Mouse (Mus musculus): ENCODE measurements around the gene Slc38a2. TPM values are rescaled to one million over a fixed set of nuclear protein-coding genes. Genes with fewer than 3 reads are reported as not detected.

Slc38a2 gene
- polyA plus RNA-seq, 1 experiment from 2014 or later = 179 TPM

DNA sequence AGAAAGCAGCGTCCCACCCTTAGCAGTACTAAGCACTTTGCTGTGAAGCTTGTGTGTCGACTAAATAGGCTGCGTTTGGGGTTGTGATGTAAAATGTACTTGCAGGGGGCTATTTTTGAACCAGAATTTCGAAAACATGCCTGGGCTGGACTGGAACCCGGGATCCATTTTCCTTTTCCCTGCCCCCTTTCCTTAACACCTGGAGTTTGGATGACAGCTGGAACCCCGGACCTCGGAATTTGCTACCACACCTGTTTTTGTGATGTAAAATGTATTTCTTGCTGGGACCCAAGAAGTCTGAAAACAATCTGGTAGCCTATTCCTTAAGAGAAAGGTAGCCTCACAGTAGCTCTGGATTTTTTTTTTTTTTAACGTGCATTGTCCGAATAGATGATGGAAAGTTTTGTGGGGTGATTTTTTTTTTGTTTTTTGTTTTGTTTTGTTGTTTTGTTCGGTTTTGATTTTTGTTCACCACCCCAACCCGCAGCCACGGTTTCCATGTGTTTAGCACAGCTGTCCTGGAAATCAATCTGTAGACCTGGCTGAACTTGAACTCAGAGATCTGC, 3.0 kb upstream of the Slc38a2 start:
- Histone ChIP-seq H3K4me1 (peaks cover 17% of the 10 kb centered on the region), H3K36me3 (replicated peaks) (peaks cover 11% of the 10 kb centered on the region), H3K9me3 (no peaks in the 10 kb centered on the region), H3K4me3 (no peak overlapping the region), H3K27me3 (replicated peaks; ENCODE audit: low read depth, poor library complexity, severe bottlenecking) (no peaks in the 10 kb centered on the region), H3K27ac (replicated peaks) (no peak overlapping the region)
- WGBS = 90% methylated on average over 12 of the region's 12 CpGs
- DNase-seq (ENCODE audit: low spot score) = no peak

DNA sequence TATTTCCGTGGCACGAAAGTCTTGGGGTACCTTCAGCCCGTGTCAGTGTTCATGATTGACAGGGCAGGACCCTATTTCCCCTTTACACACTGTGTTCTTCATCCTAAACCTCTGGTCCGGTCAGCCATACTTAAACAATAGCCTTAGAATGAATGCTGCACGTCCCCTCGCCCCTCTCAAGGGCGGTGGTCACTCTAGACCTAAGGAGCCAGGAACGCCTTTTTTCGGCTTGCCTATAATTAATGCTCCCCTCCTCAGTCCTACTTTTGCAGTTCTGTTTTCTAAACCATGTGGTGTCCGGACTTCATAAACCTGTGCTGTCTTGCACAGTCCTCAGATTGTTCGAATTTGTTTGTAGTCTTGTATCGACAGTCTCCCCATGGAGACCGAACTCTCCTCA, 1.2 kb upstream of the Slc38a2 start:
- H3K4me1 ChIP-seq = peaks cover 35% of the 10 kb centered on the region
- no peak for DNase-seq (ENCODE audit: low spot score)
- no peaks in the 10 kb centered on the region for H3K9me3 ChIP-seq
- H3K27ac ChIP-seq (replicated peaks) = peak overlapping the region; percentile 100
- H3K36me3 ChIP-seq (replicated peaks) = peaks cover 29% of the 10 kb centered on the region
- H3K4me3 ChIP-seq = peak overlapping the region; percentile 96
- no peaks in the 10 kb centered on the region for H3K27me3 ChIP-seq (replicated peaks; ENCODE audit: low read depth, poor library complexity, severe bottlenecking)
- WGBS = 29% methylated on average over 13 of the region's 13 CpGs

DNA sequence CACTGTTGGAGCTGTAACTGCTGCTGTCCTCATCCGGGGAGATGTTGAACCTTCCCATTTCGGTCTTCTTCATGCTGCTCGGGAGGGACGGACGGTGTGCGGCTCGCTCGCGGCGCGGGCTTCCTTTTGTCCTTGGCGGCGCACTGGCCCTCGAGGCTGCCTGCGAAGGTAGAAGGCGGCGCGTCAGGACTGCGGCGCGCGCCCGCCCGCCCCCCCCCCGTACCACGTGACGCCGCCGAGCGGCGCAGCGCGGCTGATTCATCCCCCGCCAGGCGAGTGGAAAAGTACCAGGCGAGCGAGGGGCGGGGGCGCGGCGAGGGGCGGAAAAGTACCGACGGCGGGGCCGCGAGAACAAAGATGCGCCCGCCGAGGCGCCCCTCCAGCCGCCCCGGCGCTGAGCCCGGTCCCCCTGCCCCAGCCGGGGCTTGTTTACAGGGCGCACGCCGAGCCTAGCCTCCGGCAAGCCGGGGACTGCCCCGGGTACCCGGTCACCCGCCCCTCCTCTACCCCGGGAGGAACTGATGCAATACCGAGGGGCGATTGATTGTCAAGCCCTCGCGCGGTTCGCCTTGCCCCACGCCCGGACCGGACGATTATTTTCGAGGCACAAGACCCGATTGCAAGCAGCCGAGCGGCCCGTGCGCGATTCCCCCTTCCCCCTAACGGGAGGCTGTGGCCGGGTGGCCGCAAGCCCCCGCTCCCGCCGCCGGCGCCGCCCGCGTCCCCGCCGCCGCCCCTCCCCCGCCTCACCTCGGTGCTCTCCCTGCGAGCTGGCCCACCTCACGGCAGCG, 677 bp downstream of the Slc38a2 start:
- Histone ChIP-seq H3K27me3 (replicated peaks; ENCODE audit: low read depth, poor library complexity, severe bottlenecking) (no peaks in the 10 kb centered on the region), H3K4me1 (peaks cover 39% of the 10 kb centered on the region), H3K4me3 (peak overlapping the region; percentile 96), H3K36me3 (replicated peaks) (peaks cover 48% of the 10 kb centered on the region), H3K9me3 (no peaks in the 10 kb centered on the region), H3K27ac (replicated peaks) (peak overlapping the region; percentile 100)
- under 1% methylated on average over 101 of the region's 101 CpGs for WGBS
- DNase-seq (ENCODE audit: low spot score) = peak; percentile 92

DNA sequence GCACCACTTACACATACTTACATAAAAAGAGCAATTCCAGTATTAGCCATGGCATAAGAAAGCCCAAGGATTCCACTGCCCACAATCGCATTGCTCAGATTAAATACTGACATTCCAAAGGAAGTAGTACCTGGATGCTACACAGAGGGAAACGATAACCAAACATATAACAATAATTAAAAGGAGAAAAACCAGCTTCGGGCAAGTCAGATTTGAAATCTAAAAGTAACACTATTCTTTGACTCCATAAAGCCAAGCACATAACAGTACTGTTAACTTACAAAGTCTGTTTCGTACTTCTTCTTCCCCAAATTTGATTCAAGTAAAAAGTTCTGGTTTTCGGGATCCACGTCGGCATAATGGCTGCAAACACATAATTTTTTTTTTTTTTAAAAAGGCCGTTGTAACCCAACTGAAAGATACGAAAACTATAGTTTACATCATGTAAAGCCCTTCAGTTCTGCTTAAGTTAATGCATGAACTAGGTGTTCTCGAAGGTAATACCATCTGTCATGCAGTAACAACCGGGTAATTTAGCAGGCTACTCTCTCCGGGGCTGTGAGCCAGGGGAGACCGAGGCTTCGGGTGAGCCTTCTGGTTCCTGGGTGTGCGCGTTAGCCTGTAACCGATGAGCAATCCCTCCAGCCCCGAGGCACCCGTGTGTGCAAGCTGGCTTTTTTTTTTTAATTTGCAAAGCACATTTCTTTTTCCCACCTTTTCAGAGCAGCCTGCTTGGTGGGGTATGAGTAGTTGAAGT, 1.5 kb downstream of the Slc38a2 start:
- H3K4me1 ChIP-seq = peaks cover 39% of the 10 kb centered on the region
- no peaks in the 10 kb centered on the region for H3K27me3 ChIP-seq (replicated peaks; ENCODE audit: low read depth, poor library complexity, severe bottlenecking)
- peak overlapping the region; percentile 96 for H3K4me3 ChIP-seq
- no peaks in the 10 kb centered on the region for H3K9me3 ChIP-seq
- WGBS = 24% methylated on average over 19 of the region's 19 CpGs
- peaks cover 56% of the 10 kb centered on the region for H3K36me3 ChIP-seq (replicated peaks)
- DNase-seq (ENCODE audit: low spot score) = no peak
- peak overlapping the region; percentile 100 for H3K27ac ChIP-seq (replicated peaks)

DNA sequence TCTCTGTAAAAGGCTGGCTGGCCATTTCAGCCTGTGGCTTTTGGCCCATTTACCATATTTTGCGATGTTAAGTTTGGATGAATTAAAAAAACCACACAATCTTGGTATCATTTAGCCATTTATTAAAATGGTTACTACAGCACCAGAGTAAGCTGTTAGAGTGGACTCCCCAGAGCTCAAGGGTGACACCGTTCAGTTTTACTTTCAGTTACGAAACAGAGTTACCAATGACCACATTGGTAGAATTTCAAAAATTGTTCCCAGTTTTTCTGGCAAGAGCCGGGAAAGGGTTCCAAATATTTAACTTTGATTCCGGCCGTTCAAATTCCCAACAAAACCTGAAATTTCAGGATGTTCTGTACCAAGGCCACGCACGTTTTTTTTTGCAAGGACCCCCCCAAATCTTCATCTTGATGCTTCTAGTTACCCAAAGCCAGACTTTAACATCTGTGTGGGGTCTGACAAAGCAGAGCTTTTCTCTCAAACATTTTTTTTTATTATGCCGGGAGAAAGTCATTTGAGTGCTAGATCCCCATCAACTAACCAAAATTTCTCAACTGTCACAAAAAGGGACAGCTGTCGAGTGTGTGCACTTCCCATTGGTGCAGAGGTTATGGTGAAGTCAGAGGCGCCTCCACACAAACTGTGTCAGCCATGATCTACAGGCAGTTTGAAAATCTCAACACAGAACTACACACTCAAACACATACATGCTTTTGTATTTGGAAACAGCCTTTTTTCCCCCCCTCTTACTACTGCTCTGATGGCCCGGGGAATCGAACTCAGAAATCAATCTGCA, 2.8 kb downstream of the Slc38a2 start:
- Histone ChIP-seq H3K9me3 (no peaks in the 10 kb centered on the region), H3K27ac (replicated peaks) (no peak overlapping the region), H3K36me3 (replicated peaks) (peaks cover 70% of the 10 kb centered on the region), H3K4me1 (peaks cover 39% of the 10 kb centered on the region), H3K27me3 (replicated peaks; ENCODE audit: low read depth, poor library complexity, severe bottlenecking) (no peaks in the 10 kb centered on the region), H3K4me3 (peak overlapping the region; percentile 96)
- DNase-seq (ENCODE audit: low spot score) = no peak
- 82% methylated on average over 13 of the region's 13 CpGs for WGBS

DNA sequence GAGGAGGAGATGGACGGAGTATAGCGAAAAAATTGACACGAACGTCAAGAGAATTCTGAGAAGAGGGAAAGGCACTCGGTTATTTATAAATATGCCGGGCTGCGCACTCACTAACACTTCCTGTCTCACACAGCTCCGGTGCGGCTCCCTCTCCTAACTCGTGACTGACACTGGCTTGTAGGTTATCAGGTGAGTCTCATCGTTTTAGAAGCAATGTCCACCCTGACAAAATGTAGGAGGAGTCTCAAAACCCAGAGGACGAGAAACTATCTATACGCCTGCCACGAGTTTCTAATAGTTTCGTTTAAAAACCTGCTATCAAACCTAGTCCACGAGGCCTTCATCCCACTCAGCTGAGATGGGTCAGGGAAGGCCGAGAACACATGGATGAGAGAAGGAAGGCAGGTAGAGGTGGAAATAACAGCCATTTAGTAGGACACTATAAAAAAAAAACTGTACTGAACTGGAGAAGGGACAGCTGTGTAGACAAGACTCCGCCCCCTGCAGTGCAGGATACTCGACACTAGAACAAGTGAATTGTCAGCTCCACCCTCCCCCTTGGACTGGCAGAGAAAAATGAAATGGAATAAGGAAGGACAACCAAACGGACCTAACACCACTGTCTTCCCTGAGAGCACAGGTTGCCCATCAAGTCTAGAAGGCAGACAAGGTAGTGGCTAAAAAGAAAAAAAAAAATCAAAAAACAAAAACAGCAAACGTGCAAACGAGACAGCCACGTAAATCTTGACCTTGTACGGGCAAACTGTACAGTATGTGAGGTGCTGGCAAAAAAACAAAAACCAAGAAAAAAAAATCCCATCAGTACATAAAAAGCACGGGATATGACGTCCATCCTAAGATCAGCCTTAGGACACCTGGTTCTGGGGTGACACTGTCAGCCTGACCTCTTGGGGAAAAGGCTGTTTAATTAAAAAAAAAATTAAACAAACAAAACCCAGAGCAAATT, 3.8 kb downstream of the Slc38a2 start:
- H3K27ac ChIP-seq (replicated peaks) = no peak overlapping the region
- peaks cover 79% of the 10 kb centered on the region for H3K36me3 ChIP-seq (replicated peaks)
- DNase-seq (ENCODE audit: low spot score) = no peak
- H3K9me3 ChIP-seq = no peaks in the 10 kb centered on the region
- H3K4me1 ChIP-seq = peaks cover 33% of the 10 kb centered on the region
- no peaks in the 10 kb centered on the region for H3K27me3 ChIP-seq (replicated peaks; ENCODE audit: low read depth, poor library complexity, severe bottlenecking)
- H3K4me3 ChIP-seq = peak overlapping the region; percentile 96; the same call in 1 of the 2 replicates
- WGBS = 83% methylated on average over 26 of the region's 26 CpGs

DNA sequence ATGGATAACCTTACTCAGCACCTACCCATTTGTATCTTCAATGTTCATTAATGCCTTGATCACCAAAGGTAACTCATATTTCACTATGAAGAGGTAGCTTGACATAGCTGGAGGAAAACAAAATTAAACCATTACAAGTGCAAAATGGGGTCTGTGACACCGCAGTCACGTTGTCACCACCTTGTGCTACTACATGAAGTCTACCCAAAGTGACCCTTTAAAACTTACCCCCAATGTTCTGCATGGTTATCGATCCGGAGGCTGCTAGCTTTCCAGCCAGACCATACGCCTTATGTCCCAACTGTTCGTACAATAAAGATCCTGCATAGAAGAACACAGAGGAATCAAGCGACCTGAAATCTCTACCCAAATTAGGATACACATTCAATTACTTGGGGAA, 4.5 kb downstream of the Slc38a2 start:
- H3K36me3 ChIP-seq (replicated peaks) = peaks cover 87% of the 10 kb centered on the region
- H3K27me3 ChIP-seq (replicated peaks; ENCODE audit: low read depth, poor library complexity, severe bottlenecking) = no peaks in the 10 kb centered on the region
- peaks cover 25% of the 10 kb centered on the region for H3K4me1 ChIP-seq
- no peak for DNase-seq (ENCODE audit: low spot score)
- H3K4me3 ChIP-seq = no peak overlapping the region
- H3K9me3 ChIP-seq = no peaks in the 10 kb centered on the region
- no peak overlapping the region for H3K27ac ChIP-seq (replicated peaks)
- WGBS = 93% methylated on average over 7 of the region's 7 CpGs

DNA sequence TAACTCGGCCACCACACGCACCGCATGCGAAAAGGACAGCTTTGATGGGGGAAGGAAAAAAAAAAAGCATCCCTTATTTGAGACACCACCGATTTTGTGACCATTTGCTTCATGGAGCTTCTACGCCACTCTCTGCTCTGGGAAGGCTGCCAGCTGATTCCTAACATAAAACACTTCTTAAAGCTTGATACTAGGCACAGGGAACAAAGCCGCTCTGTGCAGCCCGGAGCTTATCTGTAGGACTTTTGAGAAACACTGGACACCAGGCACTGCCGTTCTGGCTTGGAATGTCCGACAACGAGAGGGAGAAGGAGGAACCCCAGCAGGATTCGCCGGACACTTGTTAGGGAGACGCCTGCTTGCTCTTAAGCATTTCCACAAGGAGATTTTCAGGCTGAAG, 5.8 kb downstream of the Slc38a2 start:
- no peak for DNase-seq (ENCODE audit: low spot score)
- Histone ChIP-seq H3K36me3 (replicated peaks) (peaks cover 100% of the 10 kb centered on the region), H3K4me1 (peaks cover 24% of the 10 kb centered on the region), H3K9me3 (no peaks in the 10 kb centered on the region), H3K27ac (replicated peaks) (no peak overlapping the region), H3K27me3 (replicated peaks; ENCODE audit: low read depth, poor library complexity, severe bottlenecking) (no peaks in the 10 kb centered on the region), H3K4me3 (no peak overlapping the region)
- WGBS = 91% methylated on average over 14 of the region's 14 CpGs

DNA sequence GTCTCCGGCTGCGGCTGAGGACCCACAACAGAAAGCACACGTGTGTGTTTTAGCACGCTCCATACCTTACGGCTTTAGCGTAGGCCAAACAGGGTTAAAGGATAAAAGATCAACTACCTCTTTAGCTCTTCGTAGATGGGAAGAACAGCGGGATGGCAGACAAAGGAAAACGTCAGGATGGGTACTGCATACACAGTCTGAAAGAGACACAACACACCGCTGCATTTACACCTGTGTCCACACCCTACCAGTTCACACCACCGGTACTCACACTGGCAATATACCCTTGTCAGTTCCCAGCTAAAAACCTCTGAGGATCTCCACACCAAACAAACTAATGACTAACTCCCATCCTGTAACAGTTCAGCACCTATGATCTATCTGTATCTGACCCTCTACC, 7.1 kb downstream of the Slc38a2 start:
- no peak overlapping the region for H3K4me3 ChIP-seq
- H3K36me3 ChIP-seq (replicated peaks) = peaks cover 100% of the 10 kb centered on the region
- no peaks in the 10 kb centered on the region for H3K27me3 ChIP-seq (replicated peaks; ENCODE audit: low read depth, poor library complexity, severe bottlenecking)
- peaks cover 20% of the 10 kb centered on the region for H3K4me1 ChIP-seq
- H3K9me3 ChIP-seq = no peaks in the 10 kb centered on the region
- WGBS = 96% methylated on average over 11 of the region's 11 CpGs
- H3K27ac ChIP-seq (replicated peaks) = no peak overlapping the region
- DNase-seq (ENCODE audit: low spot score) = no peak

DNA sequence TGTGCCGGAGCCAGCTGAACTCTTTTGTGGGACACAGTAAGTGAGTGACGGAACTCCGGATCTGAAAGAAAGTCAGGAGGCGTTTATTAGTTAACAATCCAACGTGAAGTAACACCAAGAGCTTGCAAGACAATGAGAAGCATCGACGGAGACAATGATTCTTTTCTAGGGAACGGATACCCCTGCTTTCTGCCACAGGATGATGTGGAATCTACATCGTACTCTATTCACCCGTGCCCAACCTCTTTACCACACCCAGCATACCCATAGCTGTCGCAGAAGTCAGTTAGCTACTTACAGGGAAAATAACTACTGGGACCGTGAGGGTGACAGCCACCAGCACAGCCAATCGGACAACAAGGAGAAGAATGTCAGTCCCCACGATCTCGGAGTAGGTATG, 8.1 kb downstream of the Slc38a2 start:
- H3K9me3 ChIP-seq = no peaks in the 10 kb centered on the region
- peaks cover 10% of the 10 kb centered on the region for H3K4me1 ChIP-seq
- H3K27me3 ChIP-seq (replicated peaks; ENCODE audit: low read depth, poor library complexity, severe bottlenecking) = no peaks in the 10 kb centered on the region
- H3K4me3 ChIP-seq = no peak overlapping the region
- H3K36me3 ChIP-seq (replicated peaks) = peaks cover 100% of the 10 kb centered on the region
- WGBS = 94% methylated on average over 15 of the region's 15 CpGs
- no peak for DNase-seq (ENCODE audit: low spot score)
- H3K27ac ChIP-seq (replicated peaks) = no peak overlapping the region

DNA sequence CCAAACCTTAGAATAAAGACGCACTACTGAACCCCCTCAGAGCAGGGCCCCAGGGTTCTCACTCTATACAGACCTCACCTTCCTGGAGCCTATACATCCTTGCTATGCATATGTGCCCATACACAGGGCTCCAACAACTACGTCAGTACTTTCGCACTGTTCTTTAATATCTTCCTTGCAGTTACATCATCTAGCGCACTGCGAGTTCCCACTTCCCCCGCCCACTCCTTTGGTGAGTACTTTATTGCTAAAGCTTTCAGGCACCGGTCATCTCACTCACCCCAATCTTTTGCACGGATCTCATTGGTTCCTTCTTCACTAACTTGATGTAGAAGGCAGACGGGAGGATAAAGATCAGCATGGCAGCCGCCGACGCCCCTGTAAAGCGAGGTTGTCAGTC, 8.7 kb downstream of the Slc38a2 start:
- H3K27ac ChIP-seq (replicated peaks) = no peak overlapping the region
- WGBS = 94% methylated on average over 13 of the region's 13 CpGs
- peaks cover 4% of the 10 kb centered on the region; the same call in 1 of the 2 replicates for H3K4me1 ChIP-seq
- no peak for DNase-seq (ENCODE audit: low spot score)
- no peaks in the 10 kb centered on the region for H3K9me3 ChIP-seq
- no peak overlapping the region for H3K4me3 ChIP-seq
- H3K36me3 ChIP-seq (replicated peaks) = peaks cover 96% of the 10 kb centered on the region
- H3K27me3 ChIP-seq (replicated peaks; ENCODE audit: low read depth, poor library complexity, severe bottlenecking) = no peaks in the 10 kb centered on the region

All from embryonic facial prominence, embryonic 10.5 days (tissue).